ENCODE assay signal across 16 mouse cellular contexts in genomic region chr8:92747086-92747485, GRCm38 (mm10).
"Had no signal": no experiment of that assay in that cellular context is flagged by ENCODE, and none has a peak within 500 bp of the region (broad histone marks: within the 10 kb centered on the region; RNA-seq: fewer than 3 reads in every experiment).

No protein-coding gene starts in this region.

- H3K9me3 ChIP-seq: lung, embryonic 15.5 days; midbrain, embryonic 15.5 days; neural tube, embryonic 12.5 days; stomach, embryonic 15.5 days had no signal

- H3K4me2 ChIP-seq: lung, embryonic 15.5 days; neural tube, embryonic 12.5 days; stomach, embryonic 15.5 days had no signal

- H3K27ac ChIP-seq: liver, embryonic 14.5 days; lung, embryonic 15.5 days; macrophage; midbrain, embryonic 15.5 days; neural tube, embryonic 12.5 days; stomach, embryonic 15.5 days; stomach, postnatal 0 days had no signal

- H3K9ac ChIP-seq: liver, embryonic 14.5 days; lung, embryonic 15.5 days; midbrain, embryonic 15.5 days; neural tube, embryonic 12.5 days; stomach, embryonic 15.5 days had no signal

- DNase-seq: lung, adult 18-20 months; lung, postnatal 14 days; lung, postnatal 36 days; right cerebral cortex, postnatal 14 days; thymus, adult 2 months; thymus, postnatal 25 days; thymus, postnatal 4 days had no signal

- H3K27me3 ChIP-seq: lung, embryonic 15.5 days; megakaryocyte, embryonic 14.5 days; neural tube, embryonic 12.5 days; stomach, embryonic 15.5 days had no signal

- H3K4me3 ChIP-seq: lung, embryonic 15.5 days; megakaryocyte, embryonic 14.5 days; midbrain, embryonic 15.5 days; neural tube, embryonic 12.5 days; stomach, embryonic 15.5 days had no signal

- H3K4me1 ChIP-seq: lung, embryonic 15.5 days; megakaryocyte, embryonic 14.5 days; stomach, embryonic 15.5 days had no signal

- ATAC-seq: lung, postnatal 0 days; midbrain, embryonic 15.5 days had no signal

- H3K36me3 ChIP-seq: lung, embryonic 15.5 days; midbrain, embryonic 15.5 days; neural tube, embryonic 12.5 days; stomach, embryonic 15.5 days had no signal
